Mouse (Mus musculus): ENCODE data around the gene Tsc2.

DNA sequence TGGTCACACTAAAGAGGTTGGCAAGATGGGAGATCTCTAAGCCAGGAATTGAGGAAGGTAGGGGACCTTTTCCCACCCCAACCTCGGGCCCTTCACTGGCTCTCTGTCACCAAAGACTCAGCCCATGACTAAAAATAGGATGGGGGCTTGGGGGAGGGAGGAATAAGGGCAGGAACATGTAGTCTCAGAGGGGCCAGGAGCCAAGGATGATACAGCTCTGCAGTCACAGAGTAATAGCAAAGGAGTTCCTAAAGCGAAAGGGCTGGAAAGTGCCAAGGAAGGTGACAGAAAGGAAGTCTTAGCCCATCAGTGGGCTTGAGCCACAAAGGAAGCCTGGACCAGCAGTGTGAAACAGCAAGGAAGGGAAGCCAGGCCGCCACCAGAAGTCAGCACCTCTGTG lies 19.4 kb upstream of the Tsc2 start:
- no peak for TF ChIP-seq E2F4 (IDR thresholded peaks at IDR 0.05; ENCODE audit: insufficient read depth)
- no peak for TF ChIP-seq POLR2A (IDR thresholded peaks at IDR 0.05; ENCODE audit: insufficient read length, low read depth)
- TF ChIP-seq MYOD1 (IDR thresholded peaks at IDR 0.05; ENCODE audit: control insufficient read depth in 1 of 3, insufficient read length in 2 of 3, low read depth in 2 of 3) = no peak
- no peak for TF ChIP-seq REST (IDR thresholded peaks at IDR 0.05; ENCODE audit: insufficient read depth, insufficient read length)
- no peak for TF ChIP-seq POLR2AphosphoS2 (IDR thresholded peaks at IDR 0.05; ENCODE audit: insufficient read length, low read depth)
- TF ChIP-seq TCF12 (IDR thresholded peaks at IDR 0.05; ENCODE audit: insufficient read depth, poor library complexity, severe bottlenecking) = no peak
- no peak for TF ChIP-seq USF1 (IDR thresholded peaks at IDR 0.05; ENCODE audit: low read depth)
